Mouse (Mus musculus) CH12.LX (cell line): ENCODE data around the gene Maml2.

Experiments used
- BHLHE40 ChIP-seq: IDR thresholded peaks from 2 replicates; pipeline ENCODE4 v1.6.1; 2011; ENCODE audit warnings: mild to moderate bottlenecking, low read depth, low read length, improper control_type of control experiment
- CTCF ChIP-seq, 2 experiments: IDR thresholded peaks in 1 of 2; conservative IDR thresholded peaks in 1 of 2; 2 replicates each; pipeline ENCODE4 v1.5.1; 2011 to 2012; ENCODE audit warnings: low read depth in 2 of 2, low read length in 2 of 2, improper control_type of control experiment in 1 of 2, inconsistent platforms in 1 of 2, mild to moderate bottlenecking in 1 of 2, moderate library complexity in 1 of 2
- ELF1 ChIP-seq: IDR thresholded peaks from 2 replicates; pipeline ENCODE4 v1.6.1; 2014; ENCODE audit warnings: low read depth, mild to moderate bottlenecking, inconsistent platforms, low read length, improper control_type of control experiment
- EP300 ChIP-seq: IDR thresholded peaks from 2 replicates; pipeline ENCODE4 v1.6.1; 2011; ENCODE audit warnings: low read length, improper control_type of control experiment
- ETS1 ChIP-seq: conservative IDR thresholded peaks from 2 replicates; pipeline ENCODE4 v1.6.1; 2012; ENCODE audit warnings: low read depth, mild to moderate bottlenecking, inconsistent platforms, low read length, improper control_type of control experiment, moderate library complexity
- HCFC1 ChIP-seq: IDR thresholded peaks from 2 replicates; pipeline ENCODE4 v1.6.1; 2012; ENCODE audit warnings: low read depth, mild to moderate bottlenecking, inconsistent platforms, low read length, improper control_type of control experiment
- JUN ChIP-seq: IDR thresholded peaks from 2 replicates; pipeline ENCODE4 v1.6.1; 2011; ENCODE audit warnings: low read depth, mild to moderate bottlenecking, low read length, improper control_type of control experiment, moderate library complexity; ENCODE audit not compliant: insufficient read depth
- JUND ChIP-seq: conservative IDR thresholded peaks from 2 replicates; pipeline ENCODE4 v1.6.1; 2011; ENCODE audit warnings: low read depth, low read length, improper control_type of control experiment
- NRF1 ChIP-seq: IDR thresholded peaks from 2 replicates; pipeline ENCODE4 v1.6.1; 2014; ENCODE audit warnings: low read depth, mild to moderate bottlenecking, inconsistent platforms, low read length, improper control_type of control experiment, moderate library complexity
- POLR2A ChIP-seq: IDR thresholded peaks from 2 replicates; pipeline ENCODE4 v1.6.1; 2011; ENCODE audit warnings: low read depth, mild to moderate bottlenecking, improper control_type of control experiment, low read length
- RCOR1 ChIP-seq: conservative IDR thresholded peaks from 2 replicates; pipeline ENCODE4 v1.6.1; 2012; ENCODE audit warnings: low read depth, mild to moderate bottlenecking, inconsistent platforms, low read length, improper control_type of control experiment
- TCF12 ChIP-seq: IDR thresholded peaks from 2 replicates; pipeline ENCODE4 v1.6.1; 2014; ENCODE audit warnings: low read depth, mild to moderate bottlenecking, inconsistent platforms, low read length, improper control_type of control experiment
- USF1 ChIP-seq: IDR thresholded peaks from 2 replicates; pipeline ENCODE4 v1.6.1; 2014; ENCODE audit warnings: low read depth, mild to moderate bottlenecking, inconsistent platforms, low read length, improper control_type of control experiment
- ZMIZ1 ChIP-seq: IDR thresholded peaks from 2 replicates; pipeline ENCODE4 v1.6.1; 2012; ENCODE audit warnings: low read depth, mild to moderate bottlenecking, inconsistent platforms, low read length, improper control_type of control experiment

DNA sequence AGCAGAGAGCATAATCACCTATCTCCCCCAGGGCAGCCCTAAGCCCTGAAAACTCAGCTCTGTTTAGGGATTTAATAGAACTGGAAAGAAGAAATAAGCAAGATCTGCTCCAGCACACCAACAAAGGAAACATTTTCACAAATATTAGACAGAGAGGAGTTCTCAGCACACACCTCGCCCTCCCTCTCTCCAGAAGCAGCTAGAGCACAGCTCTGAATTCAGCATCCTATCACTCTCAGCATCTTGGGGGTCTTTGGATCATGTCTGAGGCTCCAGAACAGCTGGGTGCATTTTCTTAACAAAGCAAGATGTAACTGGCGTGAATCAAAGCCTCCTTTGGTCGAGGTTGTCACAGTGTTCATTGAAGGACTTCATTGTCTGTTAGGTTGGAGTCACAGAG is 12.5 kb downstream of the Maml2 start:
- no peak for TF ChIP-seq ETS1
- TF ChIP-seq HCFC1 = no peak
- TF ChIP-seq CTCF (conservative IDR thresholded peaks at IDR 0.05 in 1 of 2, IDR thresholded peaks at IDR 0.05 in 1 of 2; ENCODE audit: low read depth in 2 of 2, low read length in 2 of 2) = no peak
- TF ChIP-seq BHLHE40 = no peak
- no peak for TF ChIP-seq POLR2A
- no peak for TF ChIP-seq JUN
- no peak for TF ChIP-seq NRF1
- TF ChIP-seq ELF1 = no peak
- no peak for TF ChIP-seq JUND
- TF ChIP-seq RCOR1 = no peak
- TF ChIP-seq TCF12 = no peak
- no peak for TF ChIP-seq EP300
- no peak for TF ChIP-seq ZMIZ1
- TF ChIP-seq USF1 = no peak
